Mouse (Mus musculus): Measurements from ENCODE around the gene Htatsf1.

Htatsf1 gene

GRCm38 (mm10) chrX:57053174-57053992 is at the start of gene Htatsf1:
Htatsf1 (plus strand) TSS chrX:57053583.
- in situ Hi-C loops (cut with MboI, MseI), result no loop called here

- in situ Hi-C loops (cut with MboI, MseI), result no loop called here
Measured at GRCm38 (mm10) chrX:57012891-57013290, 40.5 kb upstream of the Htatsf1 start.

GRCm38 (mm10) chrX:57042774-57043173 is 10.6 kb upstream of the Htatsf1 start, which contains the start of gene Brs3:
Brs3 (plus strand) TSS chrX:57043074.
- in situ Hi-C loops (cut with MboI, MseI), result no loop called here

GRCm38 (mm10) chrX:57043869-57044268 is 9.5 kb upstream of the Htatsf1 start:
- in situ Hi-C loops (cut with MboI, MseI), result no loop called here

- in situ Hi-C loops (cut with MboI, MseI), result no loop called here
Measured at GRCm38 (mm10) chrX:57052848-57053173, 572 bp upstream of the Htatsf1 start.

GRCm38 (mm10) chrX:57053993-57054385 is 606 bp downstream of the Htatsf1 start:
- in situ Hi-C loops (cut with MboI, MseI), result no loop called here

- in situ Hi-C loops (cut with MboI, MseI), result no loop called here
Measured at GRCm38 (mm10) chrX:57081496-57081895, 28.1 kb downstream of the Htatsf1 start.

GRCm38 (mm10) chrX:57087806-57088205 is 34.4 kb downstream of the Htatsf1 start, which contains the start of gene Vgll1:
Vgll1 (plus strand) TSS chrX:57088106.
- in situ Hi-C loops (cut with MboI, MseI), result no loop called here

GRCm38 (mm10) chrX:57103415-57103814 is 50.0 kb downstream of the Htatsf1 start:
- in situ Hi-C loops (cut with MboI, MseI), result no loop called here

GRCm38 (mm10) chrX:57106956-57107355 is 53.6 kb downstream of the Htatsf1 start:
- in situ Hi-C loops (cut with MboI, MseI), result no loop called here
